Mouse (Mus musculus) small intestine, adult 2 months (tissue): ENCODE results near the gene Olfr643.

Experiments
- CTCF ChIP-seq: fragments of 200-500 bp; IDR thresholded peaks from 2 replicates; pipeline ENCODE4 v1.5.1; 2012; ENCODE audit warnings: low read depth, mild to moderate bottlenecking, control low read depth, inconsistent platforms, low read length, moderate library complexity, mixed read lengths; ENCODE audit not compliant: insufficient replicate concordance, insufficient read length; ENCODE audit errors: extremely low read depth
- POLR2A ChIP-seq: fragments of 200-500 bp; IDR thresholded peaks from 2 replicates; pipeline ENCODE4 v1.6.1; 2012; ENCODE audit warnings: low read depth, mild to moderate bottlenecking, control low read depth, inconsistent platforms, low read length, moderate library complexity

- no peak for TF ChIP-seq CTCF
- no peak for TF ChIP-seq POLR2A
Measured at GRCm38 (mm10) chr7:104052566-104052965, 84.6 kb downstream of the Olfr643 start, which contains the start of gene Olfr642.
